Mouse (Mus musculus): ENCODE measurements around the gene Brd7. TPM values are rescaled to one million over a fixed set of nuclear protein-coding genes. Genes with fewer than 3 reads are reported as not detected.

The Brd7 gene
- 27.9 and 34.6 TPM in 2 replicates for polyA plus RNA-seq (2012; rRNA removed)

DNA sequence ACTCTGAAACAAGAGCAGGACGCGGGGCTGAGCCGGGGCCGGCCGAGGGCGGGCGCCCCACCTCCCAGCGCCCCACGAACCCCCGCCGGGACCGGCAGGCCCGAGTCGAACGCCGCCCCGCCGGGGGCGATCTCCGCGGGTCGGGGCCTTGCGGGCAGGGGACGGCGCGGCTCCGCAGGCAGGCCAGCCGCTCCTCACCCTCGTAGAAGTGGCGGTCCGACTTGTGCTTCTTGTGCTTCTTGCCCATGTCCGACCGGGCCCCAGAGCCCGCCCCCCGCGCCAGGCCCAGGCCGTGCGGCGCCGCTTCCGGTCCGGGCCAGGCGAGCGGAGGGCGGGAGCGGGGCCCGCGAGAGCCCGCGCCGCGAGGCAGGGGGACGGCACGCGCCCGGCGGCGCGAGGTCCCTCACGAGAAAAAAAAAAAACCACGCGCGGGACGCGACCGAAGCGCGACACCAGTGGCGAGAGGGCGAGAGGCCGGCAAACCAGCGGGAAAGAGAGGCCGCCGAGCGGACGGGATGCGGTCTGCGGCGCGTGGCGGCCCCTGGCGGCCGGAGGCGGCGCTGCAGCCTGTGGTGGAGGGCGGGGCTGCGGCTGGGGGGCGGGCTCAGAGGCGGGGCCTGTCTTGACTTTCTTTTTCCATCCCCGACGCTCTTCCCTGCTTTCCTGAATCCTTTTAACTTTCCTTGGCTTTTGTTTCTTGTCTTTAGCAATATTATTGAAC, at the start of gene Brd7:
TSS of gene Brd7 (minus strand) at position 487 of the 721 bp plus-strand sequence.
- peak; percentile 94 for TF ChIP-seq CTCF (IDR thresholded peaks at IDR 0.05; ENCODE audit: borderline replicate concordance, control insufficient read depth, extremely low read depth, insufficient read depth, low read length, poor library complexity)
- TF ChIP-seq POLR2A (IDR thresholded peaks at IDR 0.05; ENCODE audit: control insufficient read depth, extremely low read depth, insufficient read depth, low read length, poor library complexity), result 0 out of 2 replicates have a peak, but pooled peaks have one; percentile 16
- peaks cover 24% of the 10 kb centered on the region for H3K36me3 ChIP-seq (ENCODE audit: control insufficient read depth, insufficient read depth, low read length)
- H3K4me1 ChIP-seq (replicated peaks; ENCODE audit: control insufficient read depth, insufficient read depth, low read length), result peaks cover 10% of the 10 kb centered on the region
- H3K27ac ChIP-seq (ENCODE audit: control insufficient read depth, insufficient read depth, low read length), result peak within 1 kb of the TSS; percentile 36
- WGBS, result under 1% methylated on average over 91 of the region's 91 CpGs
- H3K4me3 ChIP-seq (ENCODE audit: control insufficient read depth, insufficient read depth, low read length), result peak within 1 kb of the TSS; percentile 87
- DNase-seq, result peak; percentile 83
- H3K27me3 ChIP-seq (ENCODE audit: control insufficient read depth, insufficient read depth, low read length), result no peaks in the 10 kb centered on the region

DNA sequence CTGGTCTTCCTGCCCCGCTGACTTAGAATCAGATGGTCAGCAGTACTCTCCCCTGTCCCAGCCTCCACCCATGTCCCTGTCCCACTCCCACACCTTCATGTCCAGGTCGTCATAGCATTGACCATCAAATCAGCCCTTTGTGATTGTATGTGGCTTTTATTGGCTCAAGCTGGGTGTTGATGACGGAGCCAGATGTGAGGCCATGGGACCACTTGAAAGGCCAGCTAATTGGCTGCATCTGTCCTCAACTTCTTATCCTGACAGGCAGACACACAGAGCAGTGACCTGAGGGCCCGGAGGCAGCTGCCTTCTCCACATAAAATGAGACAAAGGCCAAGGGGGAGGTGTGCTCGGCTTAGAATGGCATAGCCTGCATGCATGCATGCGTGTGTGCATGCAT, 49.5 kb upstream of the Brd7 start:
- 91% methylated on average over 6 of the region's 6 CpGs for WGBS
- H3K27me3 ChIP-seq (ENCODE audit: control insufficient read depth, insufficient read depth, low read length), result no peaks in the 10 kb centered on the region

DNA sequence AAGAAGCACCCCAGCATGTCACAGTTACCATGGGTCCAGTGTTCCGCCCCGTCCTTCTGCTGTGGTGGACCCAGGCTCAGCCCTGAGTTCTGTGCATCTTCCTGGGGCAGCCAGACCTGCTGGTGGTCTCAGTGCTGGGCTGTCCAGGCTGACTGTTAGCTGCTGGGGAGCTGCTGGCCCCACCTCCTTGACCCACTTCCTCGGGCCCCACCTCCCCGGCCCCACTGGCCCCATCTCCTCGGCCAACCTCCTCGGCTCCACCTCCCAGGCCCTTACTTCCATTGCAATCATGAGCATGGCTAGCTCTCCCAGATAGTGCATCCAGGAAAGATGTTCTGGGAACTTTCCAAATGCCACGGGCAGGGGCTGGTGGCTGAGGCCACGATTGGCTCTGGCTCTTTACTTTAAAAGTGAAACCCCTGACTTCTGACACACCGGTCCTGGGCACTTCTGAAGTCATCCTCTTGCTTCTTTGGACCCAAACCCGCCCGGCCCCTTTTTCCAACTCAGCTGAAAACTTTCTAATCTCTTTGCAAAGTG, 47.5 kb upstream of the Brd7 start:
- TF ChIP-seq CTCF (IDR thresholded peaks at IDR 0.05; ENCODE audit: borderline replicate concordance, control insufficient read depth, extremely low read depth, insufficient read depth, low read length, poor library complexity) (no peak), POLR2A (IDR thresholded peaks at IDR 0.05; ENCODE audit: control insufficient read depth, extremely low read depth, insufficient read depth, low read length, poor library complexity) (no peak)
- no peak for DNase-seq
- Histone ChIP-seq H3K4me3 (ENCODE audit: control insufficient read depth, insufficient read depth, low read length) (no peak overlapping the region), H3K27ac (ENCODE audit: control insufficient read depth, insufficient read depth, low read length) (no peak overlapping the region), H3K36me3 (ENCODE audit: control insufficient read depth, insufficient read depth, low read length) (no peaks in the 10 kb centered on the region), H3K4me1 (replicated peaks; ENCODE audit: control insufficient read depth, insufficient read depth, low read length) (no peaks in the 10 kb centered on the region), H3K27me3 (ENCODE audit: control insufficient read depth, insufficient read depth, low read length) (no peaks in the 10 kb centered on the region)
- 85% methylated on average over 11 of the region's 11 CpGs for WGBS

More for the DNA sequence above, 49.5 kb upstream of the Brd7 start:
- no peak for DNase-seq
- H3K4me3 ChIP-seq (ENCODE audit: control insufficient read depth, insufficient read depth, low read length), result no peak overlapping the region
- TF ChIP-seq POLR2A (IDR thresholded peaks at IDR 0.05; ENCODE audit: control insufficient read depth, extremely low read depth, insufficient read depth, low read length, poor library complexity) (no peak), CTCF (IDR thresholded peaks at IDR 0.05; ENCODE audit: borderline replicate concordance, control insufficient read depth, extremely low read depth, insufficient read depth, low read length, poor library complexity) (no peak)
- H3K27ac ChIP-seq (ENCODE audit: control insufficient read depth, insufficient read depth, low read length), result no peak overlapping the region
- no peaks in the 10 kb centered on the region for H3K36me3 ChIP-seq (ENCODE audit: control insufficient read depth, insufficient read depth, low read length)
- no peaks in the 10 kb centered on the region for H3K4me1 ChIP-seq (replicated peaks; ENCODE audit: control insufficient read depth, insufficient read depth, low read length)

DNA sequence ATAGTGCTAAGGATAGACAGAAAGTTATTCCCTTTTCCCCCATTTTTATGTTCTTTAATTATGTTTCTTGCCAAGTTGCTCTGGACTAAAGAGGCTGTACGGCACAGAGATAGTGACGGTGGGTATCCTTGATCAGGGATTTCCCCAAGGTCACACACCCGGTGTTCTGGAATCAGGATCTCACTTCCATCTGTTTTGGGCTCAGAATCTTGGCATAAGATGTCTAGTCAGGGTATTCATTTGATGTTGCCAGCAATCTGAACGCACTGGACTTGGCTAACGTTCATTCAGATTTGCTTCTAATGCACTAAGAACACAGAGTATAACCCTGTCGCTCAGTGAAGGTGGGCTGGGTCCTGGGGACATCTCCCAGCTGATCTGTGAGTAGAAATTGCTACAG, 45.7 kb upstream of the Brd7 start:
- Histone ChIP-seq H3K27me3 (ENCODE audit: control insufficient read depth, insufficient read depth, low read length) (no peaks in the 10 kb centered on the region), H3K4me3 (ENCODE audit: control insufficient read depth, insufficient read depth, low read length) (no peak overlapping the region), H3K4me1 (replicated peaks; ENCODE audit: control insufficient read depth, insufficient read depth, low read length) (no peaks in the 10 kb centered on the region), H3K36me3 (ENCODE audit: control insufficient read depth, insufficient read depth, low read length) (no peaks in the 10 kb centered on the region), H3K27ac (ENCODE audit: control insufficient read depth, insufficient read depth, low read length) (no peak overlapping the region)
- TF ChIP-seq POLR2A (IDR thresholded peaks at IDR 0.05; ENCODE audit: control insufficient read depth, extremely low read depth, insufficient read depth, low read length, poor library complexity) (no peak), CTCF (IDR thresholded peaks at IDR 0.05; ENCODE audit: borderline replicate concordance, control insufficient read depth, extremely low read depth, insufficient read depth, low read length, poor library complexity) (no peak)
- 98% methylated on average over 6 of the region's 6 CpGs for WGBS
- no peak for DNase-seq

DNA sequence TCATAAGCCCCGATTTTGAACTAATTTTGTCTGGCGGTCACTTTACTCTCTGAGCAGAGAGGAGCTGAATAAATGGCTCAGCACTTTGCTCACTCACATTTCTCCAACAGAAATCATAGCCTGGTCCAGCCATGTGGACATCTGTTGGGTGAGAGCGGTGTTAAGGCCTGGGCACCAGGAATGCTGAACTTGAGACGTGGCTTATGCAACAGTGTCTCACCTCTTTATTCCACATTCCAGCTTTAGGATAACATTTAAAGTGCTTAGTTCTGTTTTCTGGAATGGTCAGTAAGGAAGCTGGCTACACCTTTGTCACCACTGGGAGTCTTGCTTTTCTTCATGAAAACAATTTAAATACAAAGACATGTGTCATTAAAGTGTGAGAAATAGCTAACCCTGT, 36.1 kb upstream of the Brd7 start:
- no peak overlapping the region for H3K4me3 ChIP-seq (ENCODE audit: control insufficient read depth, insufficient read depth, low read length)
- no peaks in the 10 kb centered on the region for H3K36me3 ChIP-seq (ENCODE audit: control insufficient read depth, insufficient read depth, low read length)
- TF ChIP-seq POLR2A (IDR thresholded peaks at IDR 0.05; ENCODE audit: control insufficient read depth, extremely low read depth, insufficient read depth, low read length, poor library complexity), result no peak
- no peak for TF ChIP-seq CTCF (IDR thresholded peaks at IDR 0.05; ENCODE audit: borderline replicate concordance, control insufficient read depth, extremely low read depth, insufficient read depth, low read length, poor library complexity)
- no peaks in the 10 kb centered on the region for H3K4me1 ChIP-seq (replicated peaks; ENCODE audit: control insufficient read depth, insufficient read depth, low read length)
- no peak overlapping the region for H3K27ac ChIP-seq (ENCODE audit: control insufficient read depth, insufficient read depth, low read length)
- 97% methylated on average over 4 of the region's 4 CpGs for WGBS
- no peaks in the 10 kb centered on the region for H3K27me3 ChIP-seq (ENCODE audit: control insufficient read depth, insufficient read depth, low read length)
- DNase-seq, result no peak

- no peaks in the 10 kb centered on the region for H3K36me3 ChIP-seq (ENCODE audit: control insufficient read depth, insufficient read depth, low read length)
- H3K27me3 ChIP-seq (ENCODE audit: control insufficient read depth, insufficient read depth, low read length), result no peaks in the 10 kb centered on the region
- 96% methylated on average over 3 of the region's 3 CpGs for WGBS
- peaks cover 2% of the 10 kb centered on the region; the same call in 1 of the 2 replicates for H3K4me1 ChIP-seq (replicated peaks; ENCODE audit: control insufficient read depth, insufficient read depth, low read length)
- no peak overlapping the region for H3K4me3 ChIP-seq (ENCODE audit: control insufficient read depth, insufficient read depth, low read length)
- no peak for DNase-seq
- TF ChIP-seq CTCF (IDR thresholded peaks at IDR 0.05; ENCODE audit: borderline replicate concordance, control insufficient read depth, extremely low read depth, insufficient read depth, low read length, poor library complexity) (no peak), POLR2A (IDR thresholded peaks at IDR 0.05; ENCODE audit: control insufficient read depth, extremely low read depth, insufficient read depth, low read length, poor library complexity) (no peak)
- no peak overlapping the region for H3K27ac ChIP-seq (ENCODE audit: control insufficient read depth, insufficient read depth, low read length)
Observed at GRCm38 (mm10) chr8:88393298-88393697, 31.3 kb upstream of the Brd7 start.

Data from thymus, adult 2 months (tissue).